ENCODE assay signal across 25 mouse cellular contexts in the genomic region with DNA sequence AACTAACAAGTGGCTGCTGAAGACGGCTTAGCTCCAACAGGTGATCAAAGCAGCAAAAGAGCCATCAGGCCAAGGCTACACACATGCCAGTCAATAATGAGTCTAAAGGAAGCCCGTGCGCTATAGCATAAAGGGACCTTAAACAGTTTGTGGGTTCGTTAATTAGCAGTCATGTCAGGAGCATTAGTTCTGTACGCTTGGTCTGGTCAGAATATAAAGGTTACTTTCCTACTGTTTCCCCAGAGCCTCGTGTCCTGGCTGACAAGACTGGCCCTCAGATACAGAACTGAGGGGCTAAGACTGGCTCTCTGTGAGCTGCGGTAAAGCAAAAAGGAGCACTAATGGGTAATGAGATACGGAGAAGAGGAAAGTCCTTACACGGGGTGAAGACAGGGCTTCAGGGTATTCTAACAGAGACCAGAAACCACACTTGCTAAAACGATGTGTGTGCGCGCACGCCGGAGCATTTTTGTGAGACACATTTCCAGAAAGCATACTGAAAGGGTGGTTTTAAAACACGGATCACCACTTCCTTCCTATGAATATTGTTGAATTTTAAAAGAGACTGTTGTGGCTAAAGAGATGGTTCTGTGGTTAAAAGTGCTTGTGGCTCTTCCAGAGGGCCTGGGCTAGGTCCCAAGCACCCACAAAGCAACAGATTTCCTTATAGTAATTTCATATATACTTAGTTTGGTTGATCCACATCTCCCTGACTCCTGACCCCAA. TPM values are rescaled to one million over a fixed set of nuclear protein-coding genes. Genes with fewer than 3 reads are reported as not detected.
DNase-seq lines count a peak whose midpoint lies in the region; ATAC-seq and TF ChIP-seq lines count a peak whose summit lies in the region.
"Had no signal": no experiment of that assay in that cellular context is flagged by ENCODE, and none has a peak within 500 bp of the region (broad histone marks: within the 10 kb centered on the region; RNA-seq: fewer than 3 reads in every experiment).

No protein-coding gene starts in this region.

- no peak for TF ChIP-seq POLR2A in brain, embryonic 14.5 days (IDR thresholded peaks at IDR 0.05; ENCODE audit: borderline replicate concordance, extremely low read depth, insufficient read depth, insufficient read length, poor library complexity, severe bottlenecking)

- peak; percentile 83 for ATAC-seq in forebrain, embryonic 11.5 days (replicated peaks; ENCODE audit: low FRiP score)
- ATAC-seq: hindbrain, postnatal 0 days; lung, postnatal 0 days; midbrain, embryonic 15.5 days had no signal

- H3K4me1 ChIP-seq in forebrain, embryonic 11.5 days (replicated peaks; ENCODE audit: control insufficient read depth, insufficient read depth, low read length), result no peaks in the 10 kb centered on the region
- H3K4me1 ChIP-seq in forebrain, embryonic 10.5 days, result peaks cover 24% of the 10 kb centered on the region
- H3K4me1 ChIP-seq: embryonic facial prominence, embryonic 15.5 days; heart, embryonic 12.5 days had no signal

- no peak for DNase-seq in forebrain, embryonic 11.5 days (ENCODE audit: low spot score)
- DNase-seq in forebrain, embryonic 10.5 days (ENCODE audit: extremely low spot score, low spot score), result no peak
- DNase-seq in 416B (ENCODE audit: low read depth), result peak; percentile 65
- peak; percentile 64 for DNase-seq in brain, embryonic 14.5 days (ENCODE audit: low read depth)
- peak; percentile 60 for DNase-seq in induced T-regulatory cell, adult 2 months (ENCODE audit: low read depth)
- DNase-seq in left cerebral cortex, adult 8-10 months (ENCODE audit: low spot score in 2 of 2), result no peak
- DNase-seq in adrenal gland, adult 2 months, result no peak
- DNase-seq in layer of hippocampus, postnatal 25 days (ENCODE audit: extremely low spot score in 1 of 2, low spot score in 1 of 2), result no peak
- DNase-seq: adrenal gland, adult 8-10 months; cerebellum, adult 11 months; cerebellum, postnatal 14 days; embryo, embryonic 11 days; heart, postnatal 36 days; kidney, adult 2 months; kidney, postnatal 10 days; left cerebral cortex, postnatal 4 days; liver; right cerebral cortex, adult 18-20 months; thymus, postnatal 25 days had no signal

- H3K36me3 ChIP-seq in forebrain, embryonic 11.5 days (ENCODE audit: control insufficient read depth, insufficient read depth, low read length), result no peaks in the 10 kb centered on the region; the same call in 1 of the 2 replicates
- peaks cover 35% of the 10 kb centered on the region for H3K36me3 ChIP-seq in forebrain, embryonic 10.5 days (replicated peaks)
- H3K36me3 ChIP-seq: midbrain, embryonic 15.5 days had no signal

- no peak overlapping the region for H3K4me3 ChIP-seq in forebrain, embryonic 11.5 days (ENCODE audit: low read depth, low read length)
- no peak overlapping the region for H3K4me3 ChIP-seq in forebrain, embryonic 10.5 days
- H3K4me3 ChIP-seq: embryonic facial prominence, embryonic 15.5 days; heart, embryonic 12.5 days; midbrain, embryonic 15.5 days; myocyte had no signal

- no peak overlapping the region for H3K4me2 ChIP-seq in forebrain, embryonic 11.5 days (ENCODE audit: low read depth, low read length, severe bottlenecking)
- H3K4me2 ChIP-seq: embryonic facial prominence, embryonic 15.5 days; heart, embryonic 12.5 days; midbrain, embryonic 15.5 days had no signal

- H3K9ac ChIP-seq in forebrain, embryonic 11.5 days (ENCODE audit: low read length), result no peak overlapping the region
- H3K9ac ChIP-seq: embryonic facial prominence, embryonic 15.5 days; heart, embryonic 12.5 days; midbrain, embryonic 15.5 days had no signal

- H3K27ac ChIP-seq in forebrain, embryonic 11.5 days (ENCODE audit: low read depth, low read length), result no peak overlapping the region
- H3K27ac ChIP-seq in forebrain, embryonic 10.5 days, result no peak overlapping the region
- H3K27ac ChIP-seq: embryonic facial prominence, embryonic 15.5 days; hindbrain, postnatal 0 days; midbrain, embryonic 15.5 days had no signal

- H3K27me3 ChIP-seq in forebrain, embryonic 11.5 days (ENCODE audit: control insufficient read depth, insufficient read depth, low read length), result no peaks in the 10 kb centered on the region
- no peaks in the 10 kb centered on the region for H3K27me3 ChIP-seq in forebrain, embryonic 10.5 days (ENCODE audit: poor library complexity, severe bottlenecking)
- H3K27me3 ChIP-seq: embryonic facial prominence, embryonic 15.5 days; heart, embryonic 12.5 days; midbrain, embryonic 15.5 days had no signal

- 53% methylated on average over 15 of the region's 15 CpGs for WGBS in forebrain, embryonic 11.5 days
- 71% methylated on average over 15 of the region's 15 CpGs for WGBS in forebrain, embryonic 10.5 days

- TF ChIP-seq CTCF in brain, embryonic 14.5 days (IDR thresholded peaks at IDR 0.05; ENCODE audit: borderline replicate concordance, extremely low read depth, insufficient read depth, insufficient read length), result no peak

- H3K9me3 ChIP-seq in forebrain, embryonic 11.5 days (ENCODE audit: control insufficient read depth, low read length), result no peaks in the 10 kb centered on the region
- H3K9me3 ChIP-seq in forebrain, embryonic 10.5 days, result no peaks in the 10 kb centered on the region
- H3K9me3 ChIP-seq: embryonic facial prominence, embryonic 15.5 days; heart, embryonic 12.5 days; midbrain, embryonic 15.5 days had no signal

RNA-seq across cellular contexts. Expression of gene Nfkb1, which starts 29.0 kb away (rescaled TPM):
- polyA plus RNA-seq in forebrain, embryonic 11.5 days (2014; fragmentation: Nextera tagmentation; extraction: Ambion mirVana), result 14.5 and 14.6 TPM in 2 replicates
- 10.9 and 12.8 TPM in 2 replicates for polyA plus RNA-seq in forebrain, embryonic 10.5 days (2016; fragmentation: Nextera tagmentation; extraction: Ambion mirVana)
- polyA plus RNA-seq in brain, embryonic 14.5 days (2012; rRNA removed), result 25.0 and 25.5 TPM in 2 replicates
- total RNA-seq in left cerebral cortex, adult 8-10 months (2022), result 10 to 100 TPM; 21.1 to 24.1 (median 22.6) TPM
- total RNA-seq in adrenal gland, adult 2 months (2021), result 10 to 100 TPM; 44.2 to 55.6 TPM
- polyA plus RNA-seq in adrenal gland, adult 2 months (2012; rRNA removed), result 51.6 and 58.1 TPM in 2 replicates
- 10 to 100 TPM; 20.5 to 25.2 TPM for total RNA-seq in layer of hippocampus, postnatal 25 days (2021)

Comparison
In these comparisons a context has a peak if more than half of its experiments do, and no peak if none do; other contexts are left out.
1. DNase-seq: peak in 416B (single experiment), brain, embryonic 14.5 days (single experiment) and induced T-regulatory cell, adult 2 months (single experiment); none in forebrain, embryonic 11.5 days (single experiment), forebrain, embryonic 10.5 days (single experiment), left cerebral cortex, adult 8-10 months (0 of 2), adrenal gland, adult 2 months (single experiment) and layer of hippocampus, postnatal 25 days (0 of 2).